Mouse (Mus musculus): ENCODE data around the gene Zdhhc5. TPM values are rescaled to one million over a fixed set of nuclear protein-coding genes. Genes with fewer than 3 reads are reported as not detected.
"Not testable (repeated sequence)": the region's sequence is repeated elsewhere in the genome, so short reads cannot be mapped to it uniquely, and the experiment has no call there.

Gene Zdhhc5
- total RNA-seq, 4 experiments from 2014 or later = 58.8 to 72.1 (median 62.7) TPM

GRCm38 (mm10) chr2:84690050-84690449, 24.9 kb downstream of the Zdhhc5 start:
- no peak for DNase-seq

GRCm38 (mm10) chr2:84688080-84688844, 26.7 kb downstream of the Zdhhc5 start:
- no peak for DNase-seq

- DNase-seq = no peak
Observed at GRCm38 (mm10) chr2:84682605-84683183, 32.3 kb downstream of the Zdhhc5 start.

- no peak for DNase-seq
Observed at GRCm38 (mm10) chr2:84679016-84679415, 36.0 kb downstream of the Zdhhc5 start, which contains the start of gene Tmx2. Tmx2 (minus strand) TSS chr2:84679140.

GRCm38 (mm10) chr2:84677968-84678880, 36.8 kb downstream of the Zdhhc5 start, which contains the start of the genes Gm28635 and Med19:
Gm28635 (minus strand) TSS chr2:84678041.
Med19 (plus strand) TSS chr2:84678402.
- peak; percentile 95 for DNase-seq

GRCm38 (mm10) chr2:84677270-84677967, 37.6 kb downstream of the Zdhhc5 start:
- no peak for DNase-seq

GRCm38 (mm10) chr2:84671535-84671934, 43.4 kb downstream of the Zdhhc5 start:
- DNase-seq = not testable (repeated sequence)

GRCm38 (mm10) chr2:84670569-84670933, 44.4 kb downstream of the Zdhhc5 start, which contains the start of gene Selenoh:
Selenoh (minus strand) TSS chr2:84670770.
- peak; percentile 70 for DNase-seq

- peak; percentile 31 for DNase-seq
Observed at GRCm38 (mm10) chr2:84669828-84670568, 45.0 kb downstream of the Zdhhc5 start.

- no peak for DNase-seq
Observed at GRCm38 (mm10) chr2:84666081-84666480, 48.9 kb downstream of the Zdhhc5 start.

GRCm38 (mm10) chr2:84662866-84663265, 52.1 kb downstream of the Zdhhc5 start:
- DNase-seq = no peak

- DNase-seq = no peak
Observed at GRCm38 (mm10) chr2:84660253-84660652, 54.7 kb downstream of the Zdhhc5 start.

GRCm38 (mm10) chr2:84658806-84659205, 56.2 kb downstream of the Zdhhc5 start, which contains the start of gene Btbd18:
Btbd18 (plus strand) TSS chr2:84659079.
- no peak for DNase-seq

GRCm38 (mm10) chr2:84655864-84656263, 59.1 kb downstream of the Zdhhc5 start:
- no peak for DNase-seq

GRCm38 (mm10) chr2:84653354-84653753, 61.6 kb downstream of the Zdhhc5 start:
- no peak for DNase-seq

GRCm38 (mm10) chr2:84650464-84651195, 64.3 kb downstream of the Zdhhc5 start, which contains the start of gene Ctnnd1:
Ctnnd1 (minus strand) TSS chr2:84650765.
- peak; percentile 88 for DNase-seq

- no peak for DNase-seq
Observed at GRCm38 (mm10) chr2:84649674-84650073, 65.3 kb downstream of the Zdhhc5 start.

GRCm38 (mm10) chr2:84648369-84648768, 66.6 kb downstream of the Zdhhc5 start:
- DNase-seq = no peak

- no peak for DNase-seq
Observed at GRCm38 (mm10) chr2:84647051-84647568, 67.9 kb downstream of the Zdhhc5 start.

- no peak for DNase-seq
Observed at GRCm38 (mm10) chr2:84646138-84646537, 68.8 kb downstream of the Zdhhc5 start.

Data from adrenal gland, adult 8-10 months (tissue).